Mouse (Mus musculus) right cerebral cortex, adult 18-20 months (tissue): Measurements from ENCODE around the gene Ap1m1.
A peak's percentile ranks its signal among the peaks of the same experiment; 100 is the strongest.

ENCODE experiments used
- DNase-seq: peaks from one replicate; pipeline ENCODE4 v3.0.0; 2022; ENCODE audit warnings: mixed read lengths

Gene Ap1m1

DNA sequence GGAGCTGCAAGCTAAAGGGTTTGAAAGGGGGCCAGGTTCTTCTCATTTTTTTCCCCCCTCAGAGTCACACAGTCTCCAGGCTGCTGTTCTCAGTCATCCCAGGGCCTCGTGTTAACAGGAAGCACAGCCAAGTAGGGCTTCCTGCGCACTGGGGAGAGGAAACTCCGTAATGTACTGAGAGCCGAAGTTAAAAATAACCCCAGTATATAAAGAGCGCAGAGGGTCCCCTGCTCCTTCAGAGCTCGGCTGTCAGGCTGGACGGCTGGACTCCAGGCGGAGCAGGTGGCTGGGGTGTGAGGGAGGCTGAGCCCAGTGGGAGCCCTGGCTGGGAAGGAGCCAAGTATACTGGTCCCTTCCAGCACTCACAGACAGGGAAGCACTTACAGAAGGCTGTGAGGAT, 55.9 kb downstream of the Ap1m1 start:
- peak; percentile 58 for DNase-seq

GRCm38 (mm10) chr8:72296561-72296960, 56.7 kb downstream of the Ap1m1 start:
- no peak for DNase-seq

- no peak for DNase-seq
Observed at GRCm38 (mm10) chr8:72298928-72299327, 59.1 kb downstream of the Ap1m1 start.

GRCm38 (mm10) chr8:72300654-72301400, 61.0 kb downstream of the Ap1m1 start:
- DNase-seq, result no peak

DNA sequence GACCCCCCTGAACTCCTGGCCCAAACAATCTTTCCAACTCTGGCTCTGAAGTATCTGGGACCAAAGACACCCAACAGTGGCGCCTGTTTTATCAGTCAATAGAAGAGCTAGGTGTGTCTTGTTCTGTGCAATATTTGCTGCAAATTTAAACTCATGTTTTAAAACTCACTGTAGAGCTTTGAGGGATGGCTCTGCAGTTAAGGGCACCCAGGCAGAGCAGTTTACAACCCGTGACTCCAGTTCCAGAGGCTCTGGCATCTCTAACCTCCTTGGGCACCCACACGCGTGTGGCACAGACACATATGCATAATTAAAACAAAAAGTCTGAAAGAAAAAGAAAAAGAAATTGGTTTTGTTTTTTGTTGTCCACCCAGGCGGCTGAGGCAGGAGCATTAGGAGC, 61.7 kb downstream of the Ap1m1 start:
- no peak for DNase-seq

DNA sequence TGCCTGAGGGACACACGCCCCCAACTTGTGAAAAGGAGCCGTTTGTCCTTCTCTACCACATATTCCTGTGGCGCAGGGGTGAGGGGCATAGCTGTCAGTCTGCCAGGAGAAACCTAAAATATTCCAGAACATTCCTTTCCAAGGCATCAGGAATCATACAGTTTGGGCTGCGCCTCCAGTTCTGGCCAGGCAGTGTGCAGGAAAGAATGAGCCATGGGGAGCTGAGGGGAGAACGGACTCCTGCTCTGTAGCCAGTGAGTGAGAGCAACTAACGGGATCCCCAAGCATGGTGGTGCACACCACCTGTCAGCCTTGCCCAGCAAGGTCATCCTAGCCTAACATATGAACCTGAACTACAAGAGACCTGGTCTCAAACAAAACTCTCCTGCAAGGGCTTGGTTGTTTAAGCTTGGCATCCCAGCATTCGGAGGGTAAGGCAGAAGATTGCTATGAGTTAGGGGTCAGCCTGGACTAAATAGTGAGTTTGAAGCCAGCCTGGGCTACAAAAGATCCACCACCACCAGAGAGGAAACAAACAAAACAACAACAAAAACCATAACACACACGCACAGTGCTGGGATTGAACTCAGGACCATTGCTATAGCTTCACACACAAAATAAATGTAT, 63.3 kb downstream of the Ap1m1 start:
- no peak for DNase-seq

GRCm38 (mm10) chr8:72303633-72304032, 63.8 kb downstream of the Ap1m1 start:
- peak; percentile 48 for DNase-seq

GRCm38 (mm10) chr8:72305210-72305905, 65.5 kb downstream of the Ap1m1 start, which contains the start of gene Gm10282:
TSS of gene Gm10282 (minus strand) at chr8:72305260.
- DNase-seq, result no peak

GRCm38 (mm10) chr8:72306913-72307312, 67.1 kb downstream of the Ap1m1 start:
- DNase-seq, result no peak
